Mouse (Mus musculus) myocyte (in vitro differentiated cells): ENCODE results near the gene Irf8.

Experiments
- E2F4 ChIP-seq: IDR thresholded peaks from one replicate; pipeline ENCODE4 v1.6.1; 2011; ENCODE audit warnings: mild to moderate bottlenecking, control low read depth, moderate library complexity; ENCODE audit not compliant: insufficient read depth
- MYOD1 ChIP-seq, 3 experiments: IDR thresholded peaks; one replicate each; pipeline ENCODE4 v1.6.1; 2011; ENCODE audit warnings: control low read depth in 2 of 3, low read depth in 2 of 3, mild to moderate bottlenecking in 2 of 3, moderate library complexity in 1 of 3; ENCODE audit not compliant: insufficient read length in 2 of 3, control insufficient read depth in 1 of 3
- MYOG ChIP-seq, 3 experiments: IDR thresholded peaks; one replicate each; pipeline ENCODE4 v1.6.1; 2011; ENCODE audit warnings: control low read depth in 2 of 3, low read depth in 2 of 3, mild to moderate bottlenecking in 2 of 3; ENCODE audit not compliant: insufficient read length in 2 of 3, control insufficient read depth in 1 of 3, insufficient read depth in 1 of 3
- POLR2A ChIP-seq: IDR thresholded peaks from one replicate; pipeline ENCODE4 v1.6.1; 2011; ENCODE audit warnings: low read depth, mild to moderate bottlenecking, control low read depth, moderate library complexity; ENCODE audit not compliant: insufficient read length
- POLR2AphosphoS2 ChIP-seq: IDR thresholded peaks from one replicate; pipeline ENCODE4 v1.6.1; 2011; ENCODE audit warnings: low read depth, control low read depth; ENCODE audit not compliant: insufficient read length
- SRF ChIP-seq: IDR thresholded peaks from one replicate; pipeline ENCODE4 v1.6.1; 2011; ENCODE audit warnings: low read depth; ENCODE audit not compliant: control insufficient read depth, insufficient read length
- TCF3 ChIP-seq: IDR thresholded peaks from one replicate; pipeline ENCODE4 v1.6.1; 2011; ENCODE audit warnings: low read depth, control low read depth; ENCODE audit not compliant: insufficient read length

- TF ChIP-seq POLR2A (no peak), TCF3 (no peak), E2F4 (no peak), SRF (no peak), MYOD1 (IDR thresholded peaks at IDR 0.05; ENCODE audit: control insufficient read depth in 1 of 3, insufficient read length in 2 of 3, low read depth in 2 of 3) (no peak), MYOG (IDR thresholded peaks at IDR 0.05; ENCODE audit: control insufficient read depth in 1 of 3, insufficient read depth in 1 of 3, insufficient read length in 2 of 3, low read depth in 2 of 3) (no peak), POLR2AphosphoS2 (no peak)
Measured at GRCm38 (mm10) chr8:120751226-120752081, 15.3 kb downstream of the Irf8 start.
